Mouse (Mus musculus): ENCODE measurements around the gene Blvrb. TPM values are rescaled to one million over a fixed set of nuclear protein-coding genes. Genes with fewer than 3 reads are reported as not detected.

Blvrb gene
- polyA plus RNA-seq, 1 experiment from 2014 or later: 48.3 TPM

- H3K4me2 ChIP-seq (ENCODE audit: low read depth, low read length): peak overlapping the region; percentile 96
- peak overlapping the region; percentile 59 for H3K4me3 ChIP-seq (ENCODE audit: low read length)
- H3K9me3 ChIP-seq (replicated peaks; ENCODE audit: control insufficient read depth, low read length): no peaks in the 10 kb centered on the region
- no peak for ATAC-seq (replicated peaks; ENCODE audit: extremely low read depth, insufficient read depth, low FRiP score)
- no peak overlapping the region for H3K27ac ChIP-seq (ENCODE audit: low read length)
- peaks cover 15% of the 10 kb centered on the region for H3K4me1 ChIP-seq (ENCODE audit: control insufficient read depth, insufficient read depth, low read length)
- 6% methylated on average over 18 of the region's 18 CpGs for WGBS
- H3K27me3 ChIP-seq (ENCODE audit: control insufficient read depth, insufficient read depth, low read length): peaks cover 16% of the 10 kb centered on the region
- peak overlapping the region; percentile 68 for H3K9ac ChIP-seq (ENCODE audit: low read length)
- no peaks in the 10 kb centered on the region for H3K36me3 ChIP-seq (ENCODE audit: control insufficient read depth, insufficient read depth)
Measured at GRCm38 (mm10) chr7:27446051-27446450, 1.7 kb upstream of the Blvrb start.

DNA sequence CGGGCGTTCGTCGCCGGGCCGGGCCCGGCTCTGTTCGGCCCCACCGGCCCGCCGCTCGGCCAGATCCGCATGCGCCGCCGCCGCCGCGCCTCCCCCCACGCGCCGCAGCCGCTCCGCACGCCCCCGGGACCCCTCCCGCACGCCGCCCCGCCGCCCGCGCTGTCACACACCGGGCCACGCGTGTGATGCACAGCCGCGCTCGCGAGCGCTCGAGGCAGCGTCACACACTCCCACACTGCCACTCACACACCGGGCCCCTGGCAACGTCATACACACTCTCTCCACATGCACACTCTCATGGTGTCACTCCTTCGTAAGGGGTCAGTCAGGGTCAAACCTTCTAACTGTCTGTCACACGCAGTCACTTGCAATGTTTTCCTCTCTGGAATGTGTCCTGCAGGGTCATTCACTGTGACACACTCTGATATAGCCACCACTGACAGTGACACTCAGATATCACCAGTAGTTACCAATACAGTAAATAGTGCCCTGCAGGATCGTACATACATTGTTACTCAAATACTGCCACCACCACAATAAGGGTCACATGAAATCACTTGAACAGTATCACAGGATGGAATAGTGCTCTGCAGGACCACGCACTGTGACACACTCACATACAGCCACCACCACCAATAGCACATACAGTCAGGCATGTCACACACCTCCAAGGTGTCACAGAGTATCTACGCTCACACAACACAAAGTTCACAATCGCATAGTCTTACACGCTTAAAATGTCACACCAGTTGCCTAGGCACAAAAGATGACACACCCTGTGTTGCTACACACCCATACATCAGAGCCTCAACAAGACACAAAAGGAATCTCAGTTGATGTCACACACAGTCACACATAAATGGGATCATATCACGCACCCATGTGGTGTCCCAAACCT lies 1.0 kb upstream of the Blvrb start:
- WGBS: 9% methylated on average over 39 of the region's 53 CpGs
- H3K27ac ChIP-seq (ENCODE audit: low read length): no peak overlapping the region
- H3K36me3 ChIP-seq (ENCODE audit: control insufficient read depth, insufficient read depth): no peaks in the 10 kb centered on the region
- H3K4me2 ChIP-seq (ENCODE audit: low read depth, low read length): peak overlapping the region; percentile 99
- peak overlapping the region; percentile 73 for H3K4me3 ChIP-seq (ENCODE audit: low read length)
- H3K9me3 ChIP-seq (replicated peaks; ENCODE audit: control insufficient read depth, low read length): no peaks in the 10 kb centered on the region
- no peak for ATAC-seq (replicated peaks; ENCODE audit: extremely low read depth, insufficient read depth, low FRiP score)
- H3K4me1 ChIP-seq (ENCODE audit: control insufficient read depth, insufficient read depth, low read length): peaks cover 15% of the 10 kb centered on the region
- H3K27me3 ChIP-seq (ENCODE audit: control insufficient read depth, insufficient read depth, low read length): peaks cover 16% of the 10 kb centered on the region
- peak overlapping the region; percentile 68 for H3K9ac ChIP-seq (ENCODE audit: low read length)

DNA sequence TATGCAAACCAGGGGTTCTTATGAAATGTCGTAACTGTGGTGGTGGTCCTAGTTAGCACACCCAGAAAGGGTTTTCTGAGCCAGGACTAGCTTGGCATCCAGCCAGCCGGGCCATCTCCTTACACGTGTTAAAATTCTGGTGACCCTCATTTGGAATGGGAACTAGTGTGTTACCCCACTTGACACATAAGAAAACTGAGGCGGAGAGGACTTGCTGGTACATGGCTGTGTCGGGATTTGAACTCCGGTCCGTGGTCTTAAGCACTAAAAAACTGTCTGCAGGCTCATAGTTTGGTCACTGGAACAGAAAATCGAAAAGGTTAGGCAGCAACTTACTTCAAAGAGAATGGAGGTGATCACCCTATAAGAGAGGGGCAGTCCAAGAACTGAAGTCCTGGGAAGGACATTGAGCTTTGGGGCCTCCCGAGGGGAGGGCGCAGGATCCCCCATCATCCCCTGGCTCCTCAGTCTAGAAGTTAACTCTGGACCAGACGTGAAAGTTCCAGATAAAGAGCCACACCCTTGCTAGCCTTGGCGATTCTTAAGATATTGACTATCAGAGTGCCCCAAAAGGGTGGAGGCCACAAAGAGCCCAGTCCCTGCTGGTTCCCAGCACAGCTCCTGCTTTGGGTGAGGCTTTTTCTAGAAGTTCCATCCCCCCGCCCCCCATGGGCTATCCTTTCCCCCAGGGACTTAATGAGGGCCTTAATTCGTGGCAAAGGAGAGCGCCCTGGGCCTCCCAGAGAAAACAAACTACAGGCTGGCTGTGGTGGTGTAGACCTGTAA lies 836 bp downstream of the Blvrb start:
- Histone ChIP-seq H3K27ac (ENCODE audit: low read length) (no peak overlapping the region), H3K4me1 (ENCODE audit: control insufficient read depth, insufficient read depth, low read length) (peaks cover 15% of the 10 kb centered on the region), H3K4me2 (ENCODE audit: low read depth, low read length) (peak overlapping the region; percentile 99), H3K9me3 (replicated peaks; ENCODE audit: control insufficient read depth, low read length) (no peaks in the 10 kb centered on the region), H3K4me3 (ENCODE audit: low read length) (peak overlapping the region; percentile 73), H3K27me3 (ENCODE audit: control insufficient read depth, insufficient read depth, low read length) (peaks cover 16% of the 10 kb centered on the region), H3K36me3 (ENCODE audit: control insufficient read depth, insufficient read depth) (no peaks in the 10 kb centered on the region), H3K9ac (ENCODE audit: low read length) (peak overlapping the region; percentile 82)
- WGBS: 49% methylated on average over 15 of the region's 15 CpGs
- ATAC-seq (replicated peaks; ENCODE audit: extremely low read depth, insufficient read depth, low FRiP score): no peak

DNA sequence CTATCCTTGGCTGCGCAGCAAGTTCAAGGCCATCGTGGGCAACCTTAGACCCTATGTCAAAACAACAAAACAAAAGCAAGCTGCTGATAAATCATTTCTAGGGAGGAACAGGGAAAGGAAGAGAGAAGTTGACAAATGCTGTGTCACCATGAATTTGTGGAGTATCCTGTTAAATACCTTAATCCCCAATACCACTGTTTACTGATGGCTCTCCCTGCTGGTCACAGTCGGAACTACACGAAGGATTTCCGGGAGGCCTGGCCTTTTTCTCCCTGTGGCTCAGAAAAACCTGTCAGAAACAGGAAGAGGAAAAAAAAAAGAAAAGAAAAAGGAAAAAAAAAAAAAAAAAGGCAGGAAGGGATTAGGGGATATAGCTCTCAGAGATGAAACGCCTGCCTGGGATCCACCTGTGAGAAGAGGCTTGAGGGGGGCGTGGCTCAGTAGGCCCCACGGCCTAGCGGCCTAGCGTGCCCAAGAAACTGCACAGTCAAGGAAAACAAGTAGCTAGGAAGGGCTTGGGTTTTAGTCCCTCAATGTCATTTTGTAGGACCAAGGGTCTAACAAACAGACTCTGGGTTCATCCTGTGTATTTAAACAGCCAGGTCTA lies 1.6 kb downstream of the Blvrb start:
- Histone ChIP-seq H3K27ac (ENCODE audit: low read length) (no peak overlapping the region), H3K27me3 (ENCODE audit: control insufficient read depth, insufficient read depth, low read length) (peaks cover 16% of the 10 kb centered on the region), H3K9me3 (replicated peaks; ENCODE audit: control insufficient read depth, low read length) (no peaks in the 10 kb centered on the region), H3K4me3 (ENCODE audit: low read length) (no peak overlapping the region), H3K9ac (ENCODE audit: low read length) (no peak overlapping the region), H3K4me2 (ENCODE audit: low read depth, low read length) (no peak overlapping the region), H3K4me1 (ENCODE audit: control insufficient read depth, insufficient read depth, low read length) (peaks cover 15% of the 10 kb centered on the region), H3K36me3 (ENCODE audit: control insufficient read depth, insufficient read depth) (no peaks in the 10 kb centered on the region)
- ATAC-seq (replicated peaks; ENCODE audit: extremely low read depth, insufficient read depth, low FRiP score): no peak
- 57% methylated on average over 10 of the region's 10 CpGs for WGBS

DNA sequence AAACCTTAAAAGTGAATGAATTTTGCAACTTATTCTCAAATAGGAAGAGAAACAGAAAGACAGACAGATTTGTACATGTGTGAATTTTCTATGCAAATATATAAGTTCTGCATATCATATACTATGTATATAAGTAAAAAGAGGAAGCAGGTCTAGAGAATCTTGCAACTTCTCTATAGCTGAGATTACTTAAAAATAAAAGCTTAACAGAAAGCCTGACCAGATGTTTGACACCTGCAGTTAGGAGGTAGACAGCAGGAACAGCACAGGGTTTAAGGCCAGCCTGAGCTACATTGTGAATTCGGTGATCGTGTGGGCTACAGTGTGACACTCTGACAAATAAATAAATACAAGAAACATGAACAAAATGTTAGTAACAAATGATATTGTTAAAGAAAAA lies 3.6 kb downstream of the Blvrb start:
- H3K4me3 ChIP-seq (ENCODE audit: low read length): no peak overlapping the region
- no peak overlapping the region for H3K9ac ChIP-seq (ENCODE audit: low read length)
- H3K9me3 ChIP-seq (replicated peaks; ENCODE audit: control insufficient read depth, low read length): no peaks in the 10 kb centered on the region
- H3K36me3 ChIP-seq (ENCODE audit: control insufficient read depth, insufficient read depth): no peaks in the 10 kb centered on the region
- H3K27me3 ChIP-seq (ENCODE audit: control insufficient read depth, insufficient read depth, low read length): peaks cover 2% of the 10 kb centered on the region
- no peak overlapping the region for H3K4me2 ChIP-seq (ENCODE audit: low read depth, low read length)
- 90% methylated on average over 2 of the region's 2 CpGs for WGBS
- H3K27ac ChIP-seq (ENCODE audit: low read length): no peak overlapping the region
- H3K4me1 ChIP-seq (ENCODE audit: control insufficient read depth, insufficient read depth, low read length): peaks cover 11% of the 10 kb centered on the region
- no peak for ATAC-seq (replicated peaks; ENCODE audit: extremely low read depth, insufficient read depth, low FRiP score)

GRCm38 (mm10) chr7:27452206-27452770 lies 4.5 kb downstream of the Blvrb start:
- Histone ChIP-seq H3K9ac (ENCODE audit: low read length) (no peak overlapping the region), H3K4me3 (ENCODE audit: low read length) (no peak overlapping the region), H3K9me3 (replicated peaks; ENCODE audit: control insufficient read depth, low read length) (no peaks in the 10 kb centered on the region), H3K4me1 (ENCODE audit: control insufficient read depth, insufficient read depth, low read length) (0 out of 2 replicates have a peak, but pooled peaks cover 6% of the 10 kb centered on the region), H3K27ac (ENCODE audit: low read length) (no peak overlapping the region), H3K36me3 (ENCODE audit: control insufficient read depth, insufficient read depth) (no peaks in the 10 kb centered on the region), H3K4me2 (ENCODE audit: low read depth, low read length) (no peak overlapping the region), H3K27me3 (ENCODE audit: control insufficient read depth, insufficient read depth, low read length) (no peaks in the 10 kb centered on the region)
- WGBS: 57% methylated on average over 13 of the region's 13 CpGs
- no peak for ATAC-seq (replicated peaks; ENCODE audit: extremely low read depth, insufficient read depth, low FRiP score)

GRCm38 (mm10) chr7:27454461-27455121 lies 6.8 kb downstream of the Blvrb start:
- no peaks in the 10 kb centered on the region for H3K27me3 ChIP-seq (ENCODE audit: control insufficient read depth, insufficient read depth, low read length)

DNA sequence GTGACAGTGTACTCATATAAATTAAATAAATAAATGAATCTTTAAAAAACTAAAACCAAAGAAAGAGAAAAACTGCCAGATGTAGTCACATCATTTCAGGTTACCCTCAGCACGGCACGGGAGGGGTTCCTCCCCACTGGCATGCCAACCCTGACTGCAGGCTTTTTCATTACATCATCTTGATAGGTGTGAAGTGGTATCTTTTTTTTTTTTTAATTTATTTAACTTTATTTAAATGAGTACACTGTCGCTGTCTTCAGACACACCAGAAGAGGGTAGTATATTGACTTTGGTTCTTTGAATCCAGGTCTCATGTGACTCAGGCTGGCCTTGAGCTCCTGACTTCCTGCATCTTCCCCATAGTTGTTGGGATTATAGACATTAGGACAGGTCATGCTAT lies 7.5 kb downstream of the Blvrb start:
- ATAC-seq (replicated peaks; ENCODE audit: extremely low read depth, insufficient read depth, low FRiP score): no peak
- Histone ChIP-seq H3K4me3 (ENCODE audit: low read length) (no peak overlapping the region), H3K27ac (ENCODE audit: low read length) (no peak overlapping the region), H3K4me2 (ENCODE audit: low read depth, low read length) (no peak overlapping the region), H3K27me3 (ENCODE audit: control insufficient read depth, insufficient read depth, low read length) (no peaks in the 10 kb centered on the region), H3K4me1 (ENCODE audit: control insufficient read depth, insufficient read depth, low read length) (no peaks in the 10 kb centered on the region), H3K9me3 (replicated peaks; ENCODE audit: control insufficient read depth, low read length) (no peaks in the 10 kb centered on the region), H3K9ac (ENCODE audit: low read length) (no peak overlapping the region), H3K36me3 (ENCODE audit: control insufficient read depth, insufficient read depth) (no peaks in the 10 kb centered on the region)
- 90% methylated on average over 3 of the region's 3 CpGs for WGBS

More at GRCm38 (mm10) chr7:27454461-27455121, 6.8 kb downstream of the Blvrb start:
- Histone ChIP-seq H3K4me3 (ENCODE audit: low read length) (no peak overlapping the region), H3K4me2 (ENCODE audit: low read depth, low read length) (no peak overlapping the region), H3K9me3 (replicated peaks; ENCODE audit: control insufficient read depth, low read length) (no peaks in the 10 kb centered on the region), H3K9ac (ENCODE audit: low read length) (no peak overlapping the region), H3K36me3 (ENCODE audit: control insufficient read depth, insufficient read depth) (no peaks in the 10 kb centered on the region), H3K27ac (ENCODE audit: low read length) (no peak overlapping the region), H3K4me1 (ENCODE audit: control insufficient read depth, insufficient read depth, low read length) (no peaks in the 10 kb centered on the region)
- 63% methylated on average over 10 of the region's 10 CpGs for WGBS
- no peak for ATAC-seq (replicated peaks; ENCODE audit: extremely low read depth, insufficient read depth, low FRiP score)

Measured in heart, embryonic 16.5 days (tissue).